ENCODE assay signal across 8 mouse cellular contexts in the genomic region with DNA sequence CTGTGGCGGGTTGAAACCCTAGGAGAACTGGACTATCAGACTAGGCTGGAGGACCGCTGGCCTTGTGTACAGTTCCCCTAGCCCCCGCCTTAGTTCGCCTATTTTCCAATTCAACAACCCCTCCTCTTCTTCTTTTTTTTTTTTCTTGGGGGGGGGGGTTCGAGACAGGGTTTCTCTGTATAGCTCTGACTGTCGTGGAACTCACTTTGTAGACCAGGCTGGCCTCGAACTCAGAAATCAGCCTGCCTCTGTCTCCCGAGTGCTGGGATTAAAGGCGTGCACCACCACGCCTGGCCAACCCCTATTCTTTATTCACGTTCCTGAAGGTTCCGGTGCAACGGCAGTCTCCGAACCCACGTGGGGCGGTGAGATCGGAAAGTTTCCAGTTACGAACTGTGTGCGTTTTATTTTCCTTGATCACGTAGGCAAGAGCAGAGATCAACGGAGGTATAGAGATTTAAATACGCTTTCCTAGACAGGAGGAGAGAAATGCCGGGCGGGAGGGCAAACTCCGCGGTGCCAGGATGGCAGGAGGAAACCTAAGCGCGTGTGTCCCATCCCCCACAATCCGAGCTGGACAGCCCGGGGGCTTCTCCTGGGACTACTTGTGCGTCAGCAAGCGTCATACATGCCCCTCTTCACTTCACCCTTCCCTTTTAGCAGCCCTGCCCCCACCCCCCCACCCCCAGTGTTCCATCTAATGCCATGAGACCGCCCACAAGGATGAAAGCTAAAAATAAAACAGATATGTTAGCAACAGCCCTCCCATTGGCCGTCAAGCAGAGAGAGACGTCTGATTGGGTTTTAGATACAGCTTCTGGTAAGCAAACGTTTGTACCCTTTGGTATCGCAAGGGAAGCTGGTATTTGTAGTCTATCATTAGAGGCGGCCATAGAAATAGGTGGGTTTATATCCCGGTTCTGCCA. TPM values are rescaled to one million over a fixed set of nuclear protein-coding genes. Genes with fewer than 3 reads are reported as not detected.
A peak's percentile ranks its signal among the peaks of the same experiment; 100 is the strongest.
DNase-seq lines count a peak whose midpoint lies in the region; ATAC-seq and TF ChIP-seq lines count a peak whose summit lies in the region.

No protein-coding gene starts in this region.

- peaks cover 21% of the 10 kb centered on the region for H3K36me3 ChIP-seq in erythroblast, embryonic 14.5 days (ENCODE audit: control insufficient read depth)
- no peaks in the 10 kb centered on the region for H3K36me3 ChIP-seq in heart, embryonic 11.5 days (ENCODE audit: control insufficient read depth, insufficient read depth, low read length)
- H3K36me3 ChIP-seq in kidney, embryonic 16.5 days (ENCODE audit: insufficient read depth, low read length), result peaks cover 6% of the 10 kb centered on the region; the same call in 1 of the 2 replicates
- H3K36me3 ChIP-seq in liver, adult 2 months (ENCODE audit: control insufficient read depth, insufficient read depth, low read length), result peaks cover 2% of the 10 kb centered on the region; the same call in 1 of the 2 replicates
- peaks cover 6% of the 10 kb centered on the region for H3K36me3 ChIP-seq in myocyte (ENCODE audit: control insufficient read depth, insufficient read depth)
- peaks cover 3% of the 10 kb centered on the region; the same call in 1 of the 2 replicates for H3K36me3 ChIP-seq in splenic B cell, adult 2 months (ENCODE audit: control insufficient read depth, insufficient read depth, low read length, poor library complexity, severe bottlenecking)

- TF ChIP-seq POLR2A in liver, adult 2 months (IDR thresholded peaks at IDR 0.05; ENCODE audit: extremely low read depth, insufficient read depth, low read length), result 0 out of 2 replicates have a peak, but pooled peaks have one; percentile 14
- peak; percentile 58 for TF ChIP-seq POLR2A in myocyte (IDR thresholded peaks at IDR 0.05; ENCODE audit: insufficient read length, low read depth)

- H3K27me3 ChIP-seq in erythroblast, embryonic 14.5 days (ENCODE audit: control insufficient read depth), result peaks cover 7% of the 10 kb centered on the region
- H3K27me3 ChIP-seq in heart, embryonic 11.5 days (ENCODE audit: control insufficient read depth, insufficient read depth, low read length), result no peaks in the 10 kb centered on the region
- H3K27me3 ChIP-seq in kidney, embryonic 16.5 days (ENCODE audit: insufficient read depth, low read length), result no peaks in the 10 kb centered on the region
- H3K27me3 ChIP-seq in liver, adult 2 months (ENCODE audit: control insufficient read depth, insufficient read depth, low read length), result no peaks in the 10 kb centered on the region
- H3K27me3 ChIP-seq in myocyte (ENCODE audit: control insufficient read depth, insufficient read depth, insufficient read length), result no peaks in the 10 kb centered on the region
- no peaks in the 10 kb centered on the region for H3K27me3 ChIP-seq in splenic B cell, adult 2 months (ENCODE audit: control insufficient read depth, insufficient read depth, low read length, poor library complexity, severe bottlenecking)

- H3K9ac ChIP-seq in heart, embryonic 11.5 days (ENCODE audit: low read depth, low read length), result peak overlapping the region; percentile 88
- peak overlapping the region; percentile 99 for H3K9ac ChIP-seq in kidney, embryonic 16.5 days (replicated peaks; ENCODE audit: low read length)
- H3K9ac ChIP-seq in liver, adult 2 months (ENCODE audit: low read depth, low read length), result peak overlapping the region; percentile 89

- peak; percentile 68 for ATAC-seq in heart, embryonic 11.5 days (replicated peaks; ENCODE audit: insufficient number of reproducible peaks, low FRiP score, low TSS enrichment)
- peak; percentile 87 for ATAC-seq in kidney, embryonic 16.5 days (ENCODE audit: low FRiP score, low TSS enrichment)

- under 1% methylated on average over 39 of the region's 39 CpGs for WGBS in heart, embryonic 11.5 days (ENCODE audit: insufficient replicate concordance)
- under 1% methylated on average over 39 of the region's 39 CpGs for WGBS in kidney, embryonic 16.5 days
- under 1% methylated on average over 39 of the region's 39 CpGs for WGBS in liver, adult 2 months

- peaks cover 63% of the 10 kb centered on the region for H3K4me1 ChIP-seq in erythroblast, embryonic 14.5 days (ENCODE audit: control insufficient read depth)
- peaks cover 4% of the 10 kb centered on the region; the same call in 1 of the 2 replicates for H3K4me1 ChIP-seq in heart, embryonic 11.5 days (ENCODE audit: control insufficient read depth, insufficient read depth, low read length)
- H3K4me1 ChIP-seq in kidney, embryonic 16.5 days (ENCODE audit: insufficient read depth, low read length), result peaks cover 27% of the 10 kb centered on the region
- H3K4me1 ChIP-seq in liver, adult 2 months (ENCODE audit: control insufficient read depth, insufficient read depth, low read length), result peaks cover 4% of the 10 kb centered on the region

- peak overlapping the region; percentile 83 for H3K4me2 ChIP-seq in heart, embryonic 11.5 days
- H3K4me2 ChIP-seq in kidney, embryonic 16.5 days (replicated peaks; ENCODE audit: low read depth, low read length), result peak overlapping the region; percentile 89
- H3K4me2 ChIP-seq in myocyte (ENCODE audit: low read depth), result peak overlapping the region; percentile 77

- peaks cover 20% of the 10 kb centered on the region for H3K79me2 ChIP-seq in liver, adult 2 months (ENCODE audit: control insufficient read depth, insufficient read depth, low read length)
- peaks cover 33% of the 10 kb centered on the region for H3K79me2 ChIP-seq in myocyte (ENCODE audit: control insufficient read depth, insufficient read depth)

- peak; percentile 92 to 94 for DNase-seq in B cell, adult 2 months
- DNase-seq in brain, adult 2 months (ENCODE audit: low read depth, low spot score), result peak; percentile 99
- DNase-seq in liver, adult 2 months (ENCODE audit: extremely low read depth, low read depth, low spot score), result peak; percentile 98
- DNase-seq in splenic B cell, adult 2 months (ENCODE audit: low read depth, low spot score), result peak; percentile 96

- H3K27ac ChIP-seq in heart, embryonic 11.5 days (ENCODE audit: low read depth, low read length), result peak overlapping the region; percentile 93
- H3K27ac ChIP-seq in kidney, embryonic 16.5 days (ENCODE audit: low read length), result peak overlapping the region; percentile 99
- peak overlapping the region; percentile 97 for H3K27ac ChIP-seq in liver, adult 2 months (replicated peaks; ENCODE audit: insufficient read depth, low read depth, low read length)

- TF ChIP-seq CTCF in liver, adult 2 months (IDR thresholded peaks at IDR 0.05; ENCODE audit: low read depth, low read length), result no peak

- H3K4me3 ChIP-seq in erythroblast, embryonic 14.5 days (replicated peaks), result peak overlapping the region; percentile 97
- H3K4me3 ChIP-seq in heart, embryonic 11.5 days (ENCODE audit: low read depth, low read length), result peak overlapping the region; percentile 87
- H3K4me3 ChIP-seq in kidney, embryonic 16.5 days (ENCODE audit: low read length), result peak overlapping the region; percentile 99
- H3K4me3 ChIP-seq in liver, adult 2 months (ENCODE audit: insufficient read depth, low read depth, low read length), result peak overlapping the region; percentile 90
- H3K4me3 ChIP-seq in myocyte, result peak overlapping the region; percentile 88

- peak overlapping the region; percentile 26 for H3ac ChIP-seq in myocyte (ENCODE audit: control insufficient read depth, insufficient read length)

- H3K9me3 ChIP-seq in erythroblast, embryonic 14.5 days (ENCODE audit: control insufficient read depth, low read length), result no peaks in the 10 kb centered on the region
- H3K9me3 ChIP-seq in heart, embryonic 11.5 days (replicated peaks; ENCODE audit: control insufficient read depth, low read length), result no peaks in the 10 kb centered on the region
- no peaks in the 10 kb centered on the region for H3K9me3 ChIP-seq in kidney, embryonic 16.5 days (ENCODE audit: low read length)

TF ChIP-seq in myocyte, 11 proteins besides CTCF, POLR2A, EP300 and RAD21 (continues in another document):
- TF ChIP-seq E2F4 (IDR thresholded peaks at IDR 0.05; ENCODE audit: insufficient read depth) (no peak), CEBPB (IDR thresholded peaks at IDR 0.05; ENCODE audit: insufficient read depth, poor library complexity, severe bottlenecking) (no peak), USF1 (IDR thresholded peaks at IDR 0.05; ENCODE audit: low read depth) (peak; percentile 78), MAX (IDR thresholded peaks at IDR 0.05; ENCODE audit: low read depth) (no peak), TCF3 (IDR thresholded peaks at IDR 0.05; ENCODE audit: insufficient read length, low read depth) (no peak), TCF12 (IDR thresholded peaks at IDR 0.05; ENCODE audit: insufficient read depth, poor library complexity, severe bottlenecking) (no peak), MYOG (IDR thresholded peaks at IDR 0.05; ENCODE audit: control insufficient read depth in 1 of 3, insufficient read depth in 1 of 3, insufficient read length in 2 of 3, low read depth in 2 of 3) (no peak)

RNA-seq across cellular contexts. Expression of gene Tob2, which starts 1.0 kb away (rescaled TPM):
- polyA plus RNA-seq in erythroblast, embryonic 14.5 days (2012), result 1.7 and 2.3 TPM in 2 replicates
- polyA plus RNA-seq in heart, embryonic 11.5 days (2014; fragmentation: Nextera tagmentation; extraction: Ambion mirVana), result 9.9 and 12.1 TPM in 2 replicates
- 29.6 and 32.6 TPM in 2 replicates for polyA plus RNA-seq in kidney, embryonic 16.5 days (2015; fragmentation: Nextera tagmentation; extraction: Ambion mirVana)
- 15.8 and 25.6 TPM in 2 replicates for total RNA-seq in liver, adult 2 months (2014; rRNA removed)
- 20.9 and 21.6 TPM in 2 replicates for polyA plus RNA-seq in liver, adult 2 months (2012; rRNA removed)
- polyA plus RNA-seq in myocyte (2012; fragmentation: generic; extraction: Trizol), result 37.9 TPM

RNA-seq across cellular contexts. Expression of gene Phf5a, which starts 12.1 kb away (rescaled TPM):
- 1.9 and 3.0 TPM in 2 replicates for polyA plus RNA-seq in erythroblast, embryonic 14.5 days (2012)
- polyA plus RNA-seq in heart, embryonic 11.5 days (2014; fragmentation: Nextera tagmentation; extraction: Ambion mirVana), result 119 and 131 TPM in 2 replicates
- polyA plus RNA-seq in kidney, embryonic 16.5 days (2015; fragmentation: Nextera tagmentation; extraction: Ambion mirVana), result 167 and 172 TPM in 2 replicates
- total RNA-seq in liver, adult 2 months (2014; rRNA removed), result 12.3 and 15.6 TPM in 2 replicates
- 27.5 and 28.7 TPM in 2 replicates for polyA plus RNA-seq in liver, adult 2 months (2012; rRNA removed)
- 95.3 TPM for polyA plus RNA-seq in myocyte (2012; fragmentation: generic; extraction: Trizol)

RNA-seq across cellular contexts. Expression of gene Aco2, which starts 12.5 kb away (rescaled TPM):
- polyA plus RNA-seq in erythroblast, embryonic 14.5 days (2012), result 17.5 and 19.1 TPM in 2 replicates
- 398 and 483 TPM in 2 replicates for polyA plus RNA-seq in heart, embryonic 11.5 days (2014; fragmentation: Nextera tagmentation; extraction: Ambion mirVana)
- 281 and 293 TPM in 2 replicates for polyA plus RNA-seq in kidney, embryonic 16.5 days (2015; fragmentation: Nextera tagmentation; extraction: Ambion mirVana)
- 170 and 187 TPM in 2 replicates for total RNA-seq in liver, adult 2 months (2014; rRNA removed)
- 127 TPM in 2 replicates for polyA plus RNA-seq in liver, adult 2 months (2012; rRNA removed)
- polyA plus RNA-seq in myocyte (2012; fragmentation: generic; extraction: Trizol), result 666 TPM

RNA-seq across cellular contexts. Expression of gene Tef, which starts 57.4 kb away (rescaled TPM):
- polyA plus RNA-seq in erythroblast, embryonic 14.5 days (2012), result 0.26 and 0.90 TPM in 2 replicates
- polyA plus RNA-seq in heart, embryonic 11.5 days (2014; fragmentation: Nextera tagmentation; extraction: Ambion mirVana), result 15.0 and 16.3 TPM in 2 replicates
- polyA plus RNA-seq in kidney, embryonic 16.5 days (2015; fragmentation: Nextera tagmentation; extraction: Ambion mirVana), result 25.7 and 28.9 TPM in 2 replicates
- 156 and 163 TPM in 2 replicates for total RNA-seq in liver, adult 2 months (2014; rRNA removed)
- polyA plus RNA-seq in liver, adult 2 months (2012; rRNA removed), result 34.6 and 35.0 TPM in 2 replicates
- polyA plus RNA-seq in myocyte (2012; fragmentation: generic; extraction: Trizol), result 58.4 TPM

Comparison
In these comparisons a context has a peak if more than half of its experiments do, and no peak if none do; other contexts are left out.
1. Peak in every context shown above with its lines: DNase-seq, ATAC-seq, H3K4me3 ChIP-seq and H3K27ac ChIP-seq.